5 mouse cellular contexts compared by ENCODE assay signal in the genomic region with DNA sequence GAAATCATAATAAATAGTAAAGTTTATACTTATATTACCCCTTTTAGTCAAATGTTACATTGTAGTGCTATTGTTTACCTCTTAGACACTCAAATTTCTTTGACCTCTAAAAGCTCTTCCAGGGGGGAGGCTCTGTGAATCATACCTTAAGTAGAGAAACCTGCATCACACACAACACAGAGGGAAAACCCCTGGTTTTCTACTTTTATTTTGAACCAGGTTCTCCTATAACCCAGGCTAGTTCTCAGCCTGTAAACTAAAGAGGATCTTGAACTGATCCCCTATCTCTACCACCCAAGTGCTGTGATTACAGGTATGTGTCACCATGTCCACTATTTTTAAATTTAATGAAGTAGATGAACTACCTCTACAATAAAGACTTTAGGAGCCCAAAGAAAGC.
"Had no signal": no experiment of that assay in that cellular context is flagged by ENCODE, and none has a peak within 500 bp of the region (broad histone marks: within the 10 kb centered on the region; RNA-seq: fewer than 3 reads in every experiment).

No protein-coding gene starts in this region.

- ATAC-seq: midbrain, embryonic 15.5 days had no signal

- H3K27ac ChIP-seq: limb, embryonic 13.5 days; midbrain, embryonic 15.5 days; stomach, embryonic 15.5 days had no signal

- H3K9me3 ChIP-seq: limb, embryonic 13.5 days; megakaryocyte, embryonic 14.5 days; midbrain, embryonic 15.5 days; stomach, embryonic 15.5 days had no signal

- H3K9ac ChIP-seq: limb, embryonic 13.5 days; lung, embryonic 14.5 days; midbrain, embryonic 15.5 days; stomach, embryonic 15.5 days had no signal

- H3K36me3 ChIP-seq: limb, embryonic 13.5 days; midbrain, embryonic 15.5 days; stomach, embryonic 15.5 days had no signal

- H3K27me3 ChIP-seq: limb, embryonic 13.5 days; megakaryocyte, embryonic 14.5 days; midbrain, embryonic 15.5 days; stomach, embryonic 15.5 days had no signal

- H3K4me3 ChIP-seq: limb, embryonic 13.5 days; midbrain, embryonic 15.5 days; stomach, embryonic 15.5 days had no signal

- H3K4me2 ChIP-seq: limb, embryonic 13.5 days; midbrain, embryonic 15.5 days; stomach, embryonic 15.5 days had no signal
